Mouse (Mus musculus) WW6 (cell line): ENCODE measurements at regions not wholly inside any gene's neighbourhood (a gene's known extent, or its start where the extent isn't known, plus 50 kb on each side); places are given as distances from the start of the nearest gene placed in this dataset.

Experiments
- DNase-seq: peaks from one replicate; pipeline ENCODE4 v3.0.0-alpha.2; 2013; ENCODE audit warnings: low read depth, low spot score

DNA sequence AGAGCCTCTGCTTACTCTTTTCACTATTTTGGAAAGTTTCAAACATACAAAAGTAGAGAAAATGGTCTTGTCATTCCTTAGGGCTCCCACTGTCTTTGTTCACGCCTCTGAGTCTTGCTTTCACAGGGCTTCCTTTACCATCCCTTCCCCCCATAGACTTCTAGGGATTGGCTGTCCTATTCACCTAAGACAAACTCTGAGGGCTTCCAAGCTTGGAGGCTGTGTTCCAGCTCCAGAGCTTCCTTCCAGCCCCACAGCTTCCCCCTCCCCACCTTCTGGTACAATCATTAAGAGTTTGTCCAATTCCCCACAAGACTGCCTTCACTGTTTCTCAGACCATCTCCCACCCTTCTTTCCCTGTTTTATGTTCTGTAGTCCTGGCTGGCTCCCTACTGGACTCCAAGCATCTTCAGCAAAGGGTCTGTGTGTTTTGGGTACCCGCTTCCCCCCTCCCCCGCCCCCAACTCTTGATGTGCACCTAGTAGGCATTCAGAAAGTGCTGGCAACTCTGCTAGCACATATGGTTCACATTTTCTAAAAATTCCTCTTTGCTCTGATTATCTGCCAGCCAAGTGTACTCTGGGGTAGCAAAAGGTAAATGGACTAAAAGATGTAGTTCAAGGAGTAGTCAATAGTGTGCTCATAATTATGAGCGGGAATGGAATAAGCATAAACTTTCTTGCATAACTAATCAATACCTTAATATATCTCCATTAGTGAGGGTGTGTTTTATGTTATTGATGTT lies 344.0 kb downstream of the Slc4a3 start:
- no peak for DNase-seq

DNA sequence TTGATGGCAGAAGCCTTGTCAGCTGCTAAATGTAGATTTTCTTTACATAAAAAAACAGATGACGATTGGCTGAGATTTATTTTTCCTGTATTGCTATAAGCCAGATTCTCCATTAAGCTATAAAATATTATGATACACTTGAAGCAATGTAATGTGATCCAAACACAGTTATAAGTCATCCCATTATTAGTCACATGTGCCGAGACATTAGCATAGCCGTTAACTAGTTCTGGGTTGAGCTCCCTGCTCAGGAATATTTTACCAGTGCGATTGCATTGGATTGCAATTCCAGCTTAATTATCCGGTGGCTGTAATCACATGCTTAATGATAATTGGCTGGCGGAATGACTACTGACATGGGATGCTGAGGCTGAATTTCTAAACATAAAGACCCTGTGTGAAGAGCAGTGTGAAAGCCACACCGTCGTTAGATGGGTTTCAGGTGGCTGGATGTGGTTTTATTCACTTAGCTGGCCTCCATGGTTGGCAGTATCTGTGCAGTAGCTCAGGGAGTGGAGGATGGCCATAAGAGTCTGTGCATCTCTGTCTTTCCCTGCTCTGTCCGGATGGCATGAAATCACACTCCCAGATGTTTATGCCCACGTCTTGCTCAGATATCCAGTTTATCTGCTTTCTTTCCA lies 344.7 kb downstream of the Slc4a3 start:
- no peak for DNase-seq

DNA sequence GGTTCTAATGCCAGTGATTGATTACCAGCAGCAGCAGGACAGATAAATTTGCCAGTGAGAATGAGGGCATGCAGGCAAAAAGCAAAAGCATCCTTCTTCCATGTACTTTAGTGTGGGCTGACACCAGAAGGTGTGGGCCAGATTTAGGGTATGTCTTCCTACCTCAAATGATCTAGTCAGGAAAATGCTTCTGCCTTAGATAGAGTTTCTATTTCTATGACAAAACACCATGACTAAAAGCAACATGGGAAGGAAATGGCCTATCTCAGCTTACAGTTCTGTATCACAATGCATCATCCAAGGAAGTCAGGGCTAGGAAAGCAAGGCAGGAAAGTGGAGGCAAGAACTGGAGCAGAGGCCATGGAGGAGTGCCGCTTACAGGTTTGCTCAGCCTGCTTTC lies 349.5 kb downstream of the Slc4a3 start:
- DNase-seq = no peak

DNA sequence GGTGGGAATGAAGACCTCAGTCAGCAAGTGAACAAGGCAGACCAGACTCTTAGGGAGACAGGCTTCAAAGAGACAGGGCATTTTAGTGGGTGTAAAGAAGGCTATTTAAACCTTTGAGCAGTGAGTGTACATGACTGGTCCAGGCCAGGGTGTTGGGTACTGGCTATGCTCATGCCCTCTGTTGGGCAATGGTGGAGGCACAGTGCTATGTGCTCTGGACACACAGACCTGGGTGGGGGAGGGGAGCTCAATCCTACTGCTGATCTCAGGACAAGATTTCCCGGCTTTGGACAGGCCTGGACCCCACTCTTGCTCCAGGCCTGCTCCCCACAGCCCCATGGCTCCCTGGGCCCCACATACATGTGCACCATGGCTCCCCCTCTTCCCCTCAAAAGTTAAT lies 355.1 kb downstream of the Slc4a3 start:
- no peak for DNase-seq

DNA sequence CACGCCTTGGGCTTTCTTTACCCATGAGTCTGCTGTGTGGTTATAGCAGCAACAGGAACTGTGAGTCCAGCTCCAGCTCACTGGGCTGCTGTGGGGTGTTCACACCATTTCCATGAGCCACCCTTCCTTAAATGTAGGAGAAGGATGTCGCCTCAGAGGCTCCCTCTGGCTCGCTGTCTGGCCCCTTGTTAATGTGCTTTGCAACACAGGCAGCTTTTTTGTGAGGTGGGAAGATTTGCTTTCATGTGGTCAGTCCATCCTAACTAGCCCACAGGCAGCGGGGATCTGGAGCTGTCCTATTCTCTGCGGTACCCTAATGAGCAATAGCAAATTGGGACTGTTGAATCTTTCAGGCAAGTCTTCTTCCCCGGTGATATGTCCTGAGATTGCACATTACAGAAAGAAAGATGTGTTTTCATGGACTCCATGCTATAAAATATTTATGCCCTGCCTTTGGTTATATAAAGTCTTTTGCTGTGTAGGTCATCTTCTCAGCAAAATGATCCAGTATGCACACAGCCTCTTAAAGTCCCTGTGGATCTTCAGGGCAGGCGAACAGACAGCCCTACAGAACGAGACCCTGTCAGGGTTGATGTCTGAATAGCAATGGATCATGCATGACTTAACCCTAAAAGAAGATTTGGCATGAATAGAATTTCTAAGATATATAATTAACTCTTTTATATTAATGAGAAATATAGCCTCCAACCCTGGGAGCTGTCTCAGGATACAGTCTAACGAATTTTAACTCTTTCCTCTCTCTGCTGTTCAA lies 359.8 kb downstream of the Slc4a3 start:
- no peak for DNase-seq

DNA sequence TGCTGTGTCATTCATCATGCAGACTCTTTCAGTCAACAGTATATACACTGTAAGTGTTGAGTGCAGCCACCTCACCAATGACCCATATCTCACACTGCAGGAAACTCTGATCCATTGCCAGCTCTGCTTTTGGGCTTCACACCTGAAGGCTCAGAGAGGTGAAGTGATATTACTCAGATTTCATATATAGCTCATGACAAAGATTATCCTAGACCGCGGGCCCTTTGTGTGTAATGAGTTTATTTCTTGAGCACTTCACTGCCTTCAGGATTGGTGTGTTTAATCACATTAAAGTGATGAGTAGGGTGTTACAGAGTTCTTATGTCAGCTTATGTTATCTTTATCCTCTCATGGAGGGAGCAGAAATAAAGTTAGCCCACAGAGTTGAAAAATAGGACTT lies 369.2 kb downstream of the Slc4a3 start:
- no peak for DNase-seq

DNA sequence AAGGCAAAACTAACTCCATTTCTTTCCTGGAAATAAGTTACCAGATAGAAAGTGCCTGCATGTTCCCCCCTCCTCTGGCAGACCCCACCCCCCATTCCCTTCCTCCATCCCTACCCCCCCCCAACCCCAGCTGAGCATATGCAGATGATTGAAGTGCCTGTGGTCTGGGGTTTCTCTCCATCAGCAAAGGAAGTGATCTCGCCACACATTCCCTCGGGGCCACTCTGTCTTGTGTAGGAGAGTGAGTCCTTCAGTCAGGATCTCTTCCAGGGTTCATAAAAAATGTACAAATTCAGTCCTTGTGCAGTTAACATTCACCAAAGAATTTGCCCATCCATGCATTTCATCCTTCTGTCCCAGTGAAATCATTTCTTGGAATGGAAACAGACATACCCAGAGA lies 370.1 kb downstream of the Slc4a3 start:
- no peak for DNase-seq

DNA sequence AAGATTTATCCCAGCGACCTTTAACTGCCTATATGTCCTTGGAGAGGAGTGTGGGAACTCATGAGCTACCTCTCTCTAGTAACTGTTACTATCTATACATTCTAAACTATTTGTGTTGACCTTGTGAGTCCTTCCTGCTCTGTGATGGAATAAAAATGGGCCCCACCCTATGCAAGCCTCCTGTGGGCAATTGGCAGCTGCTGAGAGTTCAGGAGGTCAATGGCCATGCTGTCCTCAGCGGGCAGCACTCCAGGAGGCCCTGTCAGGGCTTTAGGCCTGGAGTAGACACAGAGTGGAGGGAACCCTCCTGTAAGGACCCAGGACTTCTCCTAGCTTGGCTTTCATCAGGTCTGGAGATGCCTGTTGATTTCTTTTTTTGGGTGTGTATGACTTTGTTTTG lies 373.1 kb downstream of the Slc4a3 start:
- DNase-seq = no peak

DNA sequence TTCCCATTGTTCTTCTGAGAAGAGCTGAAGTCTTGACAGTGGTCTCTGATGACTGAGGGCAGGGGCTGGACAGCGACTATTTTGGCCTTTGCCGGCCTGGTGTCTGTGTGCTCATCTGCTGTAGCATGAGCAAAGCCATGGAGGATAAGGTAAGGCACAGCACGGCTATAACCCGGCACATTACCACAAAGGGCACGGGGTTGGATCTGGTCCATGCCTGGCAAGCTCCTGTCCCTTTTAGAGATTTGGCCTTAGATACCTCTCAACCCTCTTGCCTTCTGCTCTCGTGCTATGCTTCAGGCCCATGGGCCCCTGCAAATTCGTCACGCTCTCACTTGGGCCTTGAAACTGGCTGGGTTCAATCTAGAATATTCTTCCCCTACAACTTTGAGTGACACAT lies 379.0 kb downstream of the Slc4a3 start:
- DNase-seq = no peak

DNA sequence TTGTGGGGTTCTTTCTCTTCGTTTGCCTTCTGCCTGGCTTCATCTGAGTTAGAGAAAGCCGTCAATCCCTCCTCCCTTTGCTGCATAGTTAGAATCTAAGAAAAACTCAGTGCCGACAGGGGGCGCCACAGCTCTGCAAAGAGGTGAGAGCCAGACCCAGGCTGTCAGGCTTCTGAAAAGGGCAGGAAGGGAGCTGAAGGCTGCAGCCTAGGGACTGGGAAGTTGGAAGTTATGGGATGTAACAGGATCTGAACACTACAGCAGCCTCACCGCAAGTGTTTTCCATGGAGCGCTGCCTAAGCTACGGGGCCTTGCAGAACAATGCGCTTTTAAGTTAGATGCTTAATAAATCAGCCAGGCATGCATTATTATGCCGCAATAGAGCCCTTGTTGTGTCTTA lies 379.7 kb downstream of the Slc4a3 start:
- peak; percentile 28 for DNase-seq

DNA sequence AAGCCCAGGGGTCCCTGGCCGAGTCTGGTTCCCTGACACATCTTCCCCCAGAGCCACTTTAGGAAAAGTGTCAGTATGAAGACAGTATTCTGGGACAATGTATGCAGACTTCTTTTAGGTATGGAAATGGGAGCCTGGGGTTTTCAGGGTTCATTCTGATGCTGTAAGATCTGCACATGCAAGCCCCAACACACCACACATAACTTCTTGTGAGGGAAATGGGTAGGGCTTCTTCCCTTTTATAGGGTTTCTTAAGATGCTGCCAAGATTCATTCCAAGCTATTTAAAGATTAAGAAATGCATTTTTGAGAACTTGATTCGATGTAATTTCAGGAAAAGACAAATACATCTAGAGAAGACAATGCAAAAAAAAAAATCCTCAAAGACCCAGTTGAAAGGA lies 385.8 kb downstream of the Slc4a3 start:
- no peak for DNase-seq

DNA sequence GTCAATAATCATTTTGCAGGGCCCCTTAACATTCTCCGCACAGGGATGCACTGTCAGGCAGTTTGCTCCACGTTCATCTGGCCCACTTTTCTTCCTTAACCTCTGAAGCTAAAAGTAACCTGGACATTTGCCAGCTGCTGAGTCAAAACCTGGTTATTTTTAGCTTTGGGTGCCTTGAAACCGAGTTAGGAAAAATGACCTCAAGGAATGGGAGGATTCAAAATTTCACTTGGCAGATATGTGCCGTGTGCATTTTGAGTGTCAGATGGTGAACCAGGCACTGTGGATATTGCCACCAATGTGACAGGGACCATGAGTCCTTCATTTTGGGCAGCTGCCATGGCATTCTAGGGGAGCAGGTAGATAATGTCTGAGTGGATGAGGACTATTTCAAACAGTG lies 387.8 kb downstream of the Slc4a3 start:
- no peak for DNase-seq

DNA sequence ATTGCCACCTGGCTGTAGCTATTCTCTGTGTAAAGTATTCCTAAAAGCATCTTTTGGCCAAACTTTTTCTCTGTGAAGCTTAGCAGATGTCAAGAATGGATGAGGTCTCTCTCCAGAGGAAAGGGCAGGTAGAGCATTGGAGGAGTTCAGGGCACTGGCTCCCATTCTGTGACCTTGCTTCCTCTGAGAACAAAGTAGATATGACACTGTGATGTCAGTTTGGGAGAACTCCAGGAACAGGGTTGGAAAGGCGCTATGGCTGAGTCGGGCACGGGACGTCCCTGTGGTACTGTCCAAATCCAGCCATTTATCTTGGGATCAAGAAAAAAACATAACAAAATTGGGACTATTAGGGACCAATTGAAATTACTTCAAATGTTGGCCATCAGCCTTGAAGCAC lies 388.7 kb downstream of the Slc4a3 start:
- DNase-seq = no peak

DNA sequence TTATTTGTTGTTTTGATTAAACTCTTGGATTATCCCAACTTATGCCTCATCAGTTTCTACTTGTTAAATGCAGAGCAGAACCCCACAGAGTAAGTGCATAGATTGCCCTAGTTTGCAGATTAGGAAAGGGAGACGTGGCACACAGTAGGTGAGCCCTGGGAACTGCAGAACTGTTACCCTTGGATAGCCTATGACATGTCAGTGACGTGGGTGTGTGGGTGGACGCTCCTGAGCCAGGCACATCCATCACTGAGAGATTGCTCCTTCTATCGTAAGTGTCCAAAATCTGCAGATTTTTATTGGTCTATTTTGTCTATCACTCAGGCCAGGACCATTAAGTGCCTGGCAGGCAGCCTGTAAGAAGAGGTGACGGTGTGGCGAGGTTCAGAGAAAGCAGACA lies 389.8 kb downstream of the Slc4a3 start:
- DNase-seq = no peak

DNA sequence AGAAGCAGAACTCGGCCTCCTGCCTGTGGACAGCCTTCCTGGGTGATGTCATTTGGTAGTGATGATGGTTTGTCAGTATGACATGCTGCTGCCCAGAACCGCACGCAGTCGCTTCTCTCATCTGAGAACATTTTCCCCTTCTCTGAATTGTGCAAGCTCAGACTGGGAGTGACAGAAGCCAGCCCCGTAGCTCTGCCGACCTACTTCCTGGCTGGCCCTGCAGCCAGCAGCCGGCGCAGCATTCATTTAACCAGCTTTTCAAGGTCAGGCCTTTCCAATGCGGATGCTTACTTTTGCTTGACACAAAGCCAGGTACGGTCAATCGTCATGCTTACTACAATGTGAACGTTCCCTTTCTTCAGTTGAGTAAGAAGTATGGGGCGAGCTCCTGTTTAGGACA lies 390.5 kb downstream of the Slc4a3 start:
- no peak for DNase-seq

DNA sequence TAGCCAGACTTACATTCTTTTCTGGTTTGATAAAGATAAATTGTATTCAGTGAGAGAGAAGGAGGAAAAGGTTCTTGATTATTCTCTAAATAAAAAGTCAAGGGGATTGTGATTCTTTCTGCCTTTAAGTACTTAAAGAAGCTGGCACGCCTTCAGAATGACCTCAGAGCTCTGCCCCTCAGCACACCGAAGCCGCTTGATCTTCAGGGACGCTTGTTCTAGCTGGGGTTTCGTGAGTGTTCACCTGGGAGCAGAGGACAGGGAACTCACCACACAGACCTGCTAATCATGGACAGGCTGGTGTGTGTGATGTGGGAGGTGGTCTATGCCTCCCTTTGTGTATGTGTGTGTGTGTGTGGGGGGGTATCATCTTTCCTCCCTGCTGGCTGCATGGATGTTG lies 391.3 kb downstream of the Slc4a3 start:
- DNase-seq = no peak

DNA sequence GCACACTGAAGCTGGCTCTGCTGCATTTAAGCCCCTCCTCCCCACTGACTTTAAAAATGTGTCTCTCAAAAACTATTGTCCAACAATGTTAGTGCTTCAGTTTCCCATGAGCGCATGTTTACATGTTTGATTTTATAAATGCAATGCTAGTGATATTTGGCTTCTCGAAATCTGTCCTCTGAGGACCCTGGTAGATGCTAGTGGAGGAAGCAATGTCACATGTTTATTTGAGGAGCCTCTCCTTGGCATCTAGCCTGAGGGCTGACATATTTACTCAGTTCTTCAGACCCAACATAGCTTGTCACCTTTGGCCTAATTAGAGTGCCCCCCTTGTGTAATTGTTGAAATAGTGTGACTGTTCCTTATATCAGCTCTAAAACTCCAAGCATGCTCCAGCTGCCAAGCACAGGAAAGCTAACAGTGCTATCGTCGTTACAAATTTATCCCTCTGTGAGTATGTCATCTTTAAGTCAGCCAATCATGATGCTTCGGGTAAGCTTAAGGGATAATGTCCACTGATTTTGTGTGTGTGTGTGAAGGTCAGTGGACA lies 400.3 kb downstream of the Slc4a3 start:
- no peak for DNase-seq

DNA sequence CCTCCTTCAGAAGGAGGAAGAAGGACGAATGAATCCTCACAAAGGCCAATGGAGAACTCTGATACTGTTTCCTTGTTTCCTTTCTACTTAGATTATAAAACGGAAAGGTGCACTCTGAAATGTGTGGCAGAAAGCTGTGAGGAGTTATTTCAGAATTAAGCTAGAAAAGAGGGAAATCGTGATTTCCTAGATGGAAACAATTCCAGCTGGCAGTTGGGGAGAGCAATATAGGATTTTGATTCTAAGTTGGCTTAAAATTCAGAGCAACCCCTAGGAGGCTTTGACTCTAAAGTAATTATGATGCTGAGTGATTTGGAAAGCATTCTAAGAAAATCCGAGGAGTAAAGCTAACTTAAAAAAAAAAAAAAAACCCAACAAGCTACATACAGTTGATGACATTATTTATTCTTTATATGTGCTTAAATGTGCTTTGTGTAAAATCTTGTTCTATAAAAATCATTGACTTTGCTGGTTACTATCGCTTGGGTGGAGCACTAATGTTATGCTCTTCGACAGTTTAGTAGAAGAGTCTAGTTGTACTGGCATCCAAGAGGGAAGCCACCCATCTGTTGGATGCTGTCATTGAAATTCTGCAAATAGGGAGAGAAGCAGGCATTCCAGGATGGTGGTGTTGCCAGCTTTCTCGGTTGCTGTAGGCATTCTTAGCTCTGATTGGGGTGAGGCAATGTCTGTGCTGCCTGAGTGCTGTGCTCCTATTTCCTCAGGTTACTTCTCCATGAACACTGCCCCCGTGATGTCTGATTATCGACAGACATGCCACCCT lies 432.3 kb downstream of the Slc4a3 start:
- DNase-seq = no peak

DNA sequence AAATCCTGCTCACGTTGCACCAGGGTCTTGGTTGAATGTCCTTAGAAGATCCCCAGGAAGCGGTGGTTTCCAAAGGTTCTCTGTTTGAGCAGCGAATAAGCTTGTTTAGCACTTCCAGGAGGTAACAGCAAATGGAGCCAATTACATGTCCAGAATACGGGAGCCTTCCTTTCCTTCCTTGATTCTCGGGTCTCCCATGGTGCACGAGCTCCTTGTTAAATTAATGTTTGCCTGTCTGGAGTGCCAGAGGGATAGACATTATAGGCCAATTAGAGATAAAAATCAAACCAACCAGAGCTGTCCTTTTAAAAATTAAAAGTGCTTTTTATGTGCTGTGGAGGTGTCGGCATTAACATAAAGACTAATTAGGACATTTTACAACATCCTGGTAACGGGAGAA lies 437.0 kb downstream of the Slc4a3 start:
- DNase-seq = no peak

DNA sequence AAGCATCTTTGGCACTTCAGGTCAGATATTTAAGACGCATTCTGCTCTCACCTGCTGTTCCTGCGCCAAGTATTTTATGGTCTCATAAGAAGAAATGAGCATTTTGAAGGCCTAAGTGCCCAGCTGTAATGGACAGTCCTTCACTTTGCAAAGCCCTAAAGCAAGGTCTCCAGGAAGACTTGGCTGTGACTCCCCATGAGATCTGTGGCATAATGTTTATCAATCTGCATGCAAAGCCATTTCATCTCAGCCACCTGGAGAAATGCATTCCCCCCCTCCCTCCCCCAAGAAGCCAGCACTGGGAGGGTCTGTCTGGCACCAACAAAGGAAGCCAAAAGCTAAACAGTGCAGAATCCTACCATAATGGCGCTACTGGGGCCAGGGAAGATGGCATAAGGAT lies 437.4 kb downstream of the Slc4a3 start:
- no peak for DNase-seq

DNA sequence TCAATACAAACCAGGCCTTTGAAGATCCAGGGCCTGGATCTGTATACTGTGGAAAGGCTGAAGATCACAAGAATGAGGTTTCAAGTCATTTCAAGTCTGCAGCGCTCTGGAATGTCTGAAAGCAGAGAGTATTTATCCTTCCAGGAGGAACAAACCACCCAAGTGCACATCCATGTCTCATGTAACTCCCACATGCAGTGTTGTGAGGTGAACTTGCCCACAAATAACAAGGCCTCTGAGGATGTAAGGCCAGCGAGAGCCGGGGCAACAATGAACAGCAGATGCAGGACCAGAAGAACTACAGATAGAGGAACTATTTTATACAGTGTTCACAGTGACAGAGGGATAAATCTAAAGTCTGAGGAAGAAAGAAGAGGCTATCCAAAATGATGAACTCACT lies 442.4 kb downstream of the Slc4a3 start:
- DNase-seq = no peak

DNA sequence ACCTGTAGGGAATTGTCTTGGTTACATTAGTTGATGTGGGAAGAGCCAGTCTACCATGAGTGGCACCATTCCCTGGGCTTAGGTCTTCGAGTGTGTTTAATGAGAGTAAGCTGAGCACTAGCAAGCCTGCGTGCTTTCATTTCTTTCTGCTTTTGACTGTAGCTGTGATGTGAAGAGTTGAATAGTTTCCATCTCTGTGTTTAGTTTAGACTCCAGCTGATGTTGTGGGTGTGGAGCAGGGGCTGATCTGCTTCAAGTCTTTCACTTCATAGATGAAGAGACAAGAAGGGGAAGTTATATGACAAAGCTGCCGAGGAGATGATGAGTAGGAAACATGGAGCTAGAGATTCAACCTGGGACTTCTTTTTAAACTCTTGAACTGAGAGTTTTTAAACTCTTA lies 446.0 kb downstream of the Slc4a3 start:
- DNase-seq = no peak
